Mouse (Mus musculus) erythroblast, embryonic 14.5 days (primary cell): Measurements from ENCODE around the gene Foxp1.

ENCODE experiments used
- GATA1 ChIP-seq: IDR thresholded peaks from 2 replicates; pipeline ENCODE4 v1.6.1; 2012; ENCODE audit warnings: low read length, inconsistent platforms, mixed read lengths
- TAL1 ChIP-seq: IDR thresholded peaks from 3 replicates; pipeline ENCODE4 v1.6.1; 2012; ENCODE audit warnings: low read length, inconsistent platforms, mixed read lengths

DNA sequence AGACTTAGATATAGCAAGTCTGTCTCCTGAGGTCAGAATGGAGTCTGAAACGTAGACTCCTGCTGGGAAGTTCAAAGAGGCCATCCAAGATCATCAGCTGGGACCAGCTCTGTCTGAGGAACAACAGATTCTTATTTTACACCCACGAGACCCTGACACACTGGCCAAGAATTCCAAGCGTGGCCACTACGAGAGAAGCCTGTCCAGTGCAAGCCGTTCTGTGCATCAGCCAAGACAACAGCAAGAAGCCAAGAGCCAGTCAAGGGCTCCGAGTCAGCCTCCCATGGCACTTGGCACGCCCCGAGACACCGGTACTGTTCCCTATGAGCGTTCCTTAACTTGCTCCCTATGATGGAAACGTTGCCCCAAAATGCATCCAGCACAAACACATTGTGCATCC is 194.8 kb downstream of the Foxp1 start:
- no peak for TF ChIP-seq GATA1
- TF ChIP-seq TAL1: no peak
